Mouse (Mus musculus) midbrain, embryonic 14.5 days (tissue): ENCODE data around the gene Syngap1. TPM values are rescaled to one million over a fixed set of nuclear protein-coding genes. Genes with fewer than 3 reads are reported as not detected.

ENCODE experiments used
- ATAC-seq: fragments of 200-750 bp; cut with Nextera tagmentation; 2 replicates; pipeline ENCODE4 v1.8.0; 2017; ENCODE audit warnings: moderate number of reproducible peaks, moderate library complexity; ENCODE audit not compliant: low FRiP score, low TSS enrichment
- DNase-seq: peaks from one replicate; pipeline ENCODE4 v3.0.0-alpha.2; 2015
- H3K27ac ChIP-seq: fragments of 300-500 bp; sonication (generic); replicated peaks from 2 replicates; pipeline ENCODE4 v1.5.1; 2014; ENCODE audit warnings: mild to moderate bottlenecking, low read depth, low read length, moderate library complexity
- H3K27me3 ChIP-seq: fragments of 300-500 bp; sonication (generic); 2 replicates; pipeline ENCODE4 v1.6.1; 2014; ENCODE audit warnings: low read length, control low read depth, mixed read lengths; ENCODE audit not compliant: control insufficient read depth, insufficient read depth
- H3K36me3 ChIP-seq: fragments of 300-500 bp; sonication (generic); 2 replicates; pipeline ENCODE4 v1.6.1; 2014; ENCODE audit warnings: low read length, control low read depth; ENCODE audit not compliant: control insufficient read depth, insufficient read depth
- H3K4me1 ChIP-seq: fragments of 300-500 bp; sonication (generic); 2 replicates; pipeline ENCODE4 v1.6.1; 2014; ENCODE audit warnings: mild to moderate bottlenecking, antibody characterized with exemption, low read length, control low read depth; ENCODE audit not compliant: control insufficient read depth, insufficient read depth
- H3K4me2 ChIP-seq: fragments of 300-500 bp; sonication (generic); 2 replicates; pipeline ENCODE4 v1.6.1; 2014; ENCODE audit warnings: mild to moderate bottlenecking, low read length, moderate library complexity
- H3K4me3 ChIP-seq: fragments of 300-500 bp; sonication (generic); replicated peaks from 2 replicates; pipeline ENCODE4 v1.5.1; 2014; ENCODE audit warnings: low read depth, low read length
- H3K9ac ChIP-seq: fragments of 300-500 bp; sonication (generic); replicated peaks from 2 replicates; pipeline ENCODE4 v1.6.1; 2014; ENCODE audit warnings: mild to moderate bottlenecking, low read length, moderate library complexity
- H3K9me3 ChIP-seq: fragments of 300-500 bp; sonication (generic); 2 replicates; pipeline ENCODE4 v1.6.1; 2016; ENCODE audit warnings: low read length, control low read depth, mixed read lengths; ENCODE audit not compliant: control insufficient read depth
- WGBS: fragments of 180-500 bp; shearing (Covaris S2); extraction: QIAGEN DNeasy Blood & Tissue Kit; methylation state at CpG from one replicate; pipeline ENCODE4 v1.1.7; 2014; 5-methylcytosine and 5-hydroxymethylcytosine counted together
- polyA plus RNA-seq: library from polyadenylated mRNA; unstranded; fragments of >200 nt; fragmentation: Nextera tagmentation; extraction: Ambion mirVana; gene quantifications from 2 replicates; pipeline ENCODE4 v1.2.1, GENCODE M21; 2014

The Syngap1 gene
- polyA plus RNA-seq, 1 experiment from 2014 or later: 5.5 TPM

DNA sequence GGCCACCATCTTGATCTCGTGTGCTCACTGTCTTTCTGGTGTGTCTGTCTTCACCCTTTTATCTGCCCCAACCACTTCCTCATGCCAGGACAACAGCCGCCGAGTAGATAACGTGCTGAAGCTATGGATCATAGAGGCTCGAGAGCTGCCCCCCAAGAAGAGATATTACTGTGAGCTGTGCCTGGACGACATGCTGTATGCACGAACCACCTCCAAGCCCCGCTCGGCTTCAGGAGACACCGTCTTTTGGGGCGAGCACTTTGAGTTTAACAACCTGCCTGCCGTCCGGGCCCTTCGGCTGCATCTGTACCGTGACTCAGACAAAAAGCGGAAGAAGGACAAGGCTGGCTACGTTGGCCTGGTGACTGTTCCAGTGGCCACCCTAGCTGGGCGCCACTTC, 15.8 kb downstream of the Syngap1 start:
- no peaks in the 10 kb centered on the region for H3K27me3 ChIP-seq
- WGBS: 93% methylated on average over 18 of the region's 18 CpGs
- H3K4me3 ChIP-seq: no peak overlapping the region
- H3K27ac ChIP-seq: no peak overlapping the region
- no peak overlapping the region for H3K4me2 ChIP-seq
- no peaks in the 10 kb centered on the region for H3K9me3 ChIP-seq
- peaks cover 72% of the 10 kb centered on the region for H3K36me3 ChIP-seq
- H3K4me1 ChIP-seq: peaks cover 21% of the 10 kb centered on the region
- H3K9ac ChIP-seq: no peak overlapping the region
- ATAC-seq (no peak), DNase-seq (no peak)

DNA sequence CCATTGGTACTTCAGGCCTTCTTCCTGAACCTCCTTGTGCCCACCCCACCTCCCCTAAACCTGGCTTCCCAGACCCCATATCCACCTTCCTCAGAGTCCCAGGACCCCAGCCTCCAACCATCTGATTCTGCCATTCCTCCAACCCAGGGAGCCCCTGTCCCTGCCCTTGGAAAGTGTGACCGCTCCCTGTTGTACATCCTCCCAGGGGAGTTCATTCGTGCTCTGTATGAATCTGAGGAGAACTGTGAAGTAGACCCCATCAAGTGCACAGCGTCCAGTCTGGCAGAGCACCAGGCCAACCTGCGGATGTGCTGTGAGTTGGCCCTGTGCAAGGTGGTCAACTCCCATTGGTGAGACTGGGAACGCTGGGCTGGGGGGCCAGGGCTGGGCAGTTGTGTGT, 16.8 kb downstream of the Syngap1 start:
- WGBS: 97% methylated on average over 5 of the region's 5 CpGs
- Histone ChIP-seq H3K9me3 (no peaks in the 10 kb centered on the region), H3K36me3 (peaks cover 82% of the 10 kb centered on the region), H3K27ac (no peak overlapping the region), H3K27me3 (no peaks in the 10 kb centered on the region), H3K9ac (no peak overlapping the region), H3K4me2 (no peak overlapping the region), H3K4me1 (peaks cover 11% of the 10 kb centered on the region), H3K4me3 (no peak overlapping the region)
- DNase-seq (no peak), ATAC-seq (no peak)

DNA sequence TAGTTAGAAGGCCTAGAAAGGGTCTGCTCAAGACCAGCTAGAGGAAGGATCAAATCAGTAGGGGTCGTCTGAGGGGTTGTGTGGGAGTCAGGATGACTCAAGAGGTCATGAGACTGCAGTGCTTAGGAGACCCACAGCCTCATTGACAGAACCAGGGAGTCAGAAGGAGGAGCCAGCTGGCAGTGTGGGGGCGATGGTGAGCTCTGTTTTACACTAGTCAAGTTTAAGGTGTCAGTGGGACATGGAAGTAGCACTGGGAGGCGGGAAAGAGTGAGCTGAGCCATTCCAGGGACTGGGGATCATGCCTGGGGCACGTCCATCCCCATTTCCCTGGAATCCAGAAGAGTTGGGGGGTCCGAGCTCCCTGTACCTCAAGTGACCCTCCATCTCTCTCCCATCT, 17.8 kb downstream of the Syngap1 start:
- DNase-seq: no peak
- Histone ChIP-seq H3K27ac (no peak overlapping the region), H3K36me3 (peaks cover 89% of the 10 kb centered on the region), H3K27me3 (no peaks in the 10 kb centered on the region), H3K9me3 (no peaks in the 10 kb centered on the region), H3K4me1 (peaks cover 1% of the 10 kb centered on the region; the same call in 1 of the 2 replicates), H3K4me3 (no peak overlapping the region), H3K9ac (no peak overlapping the region), H3K4me2 (no peak overlapping the region)
- 68% methylated on average over 5 of the region's 5 CpGs for WGBS
- ATAC-seq: no peak

DNA sequence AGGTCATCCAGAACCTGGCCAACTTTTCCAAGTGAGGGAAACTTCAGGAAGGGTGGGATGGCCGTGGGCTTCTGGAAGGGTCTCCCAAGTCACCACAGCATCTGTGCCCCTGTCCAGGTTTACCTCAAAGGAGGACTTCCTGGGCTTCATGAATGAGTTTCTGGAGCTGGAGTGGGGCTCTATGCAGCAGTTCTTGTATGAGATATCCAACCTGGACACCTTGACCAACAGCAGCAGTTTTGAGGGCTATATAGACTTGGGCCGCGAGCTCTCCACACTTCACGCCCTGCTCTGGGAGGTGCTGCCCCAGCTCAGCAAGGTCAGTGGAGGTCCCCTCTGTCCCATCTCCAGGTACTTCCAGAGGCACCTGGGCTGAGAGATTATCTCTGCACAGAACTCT, 18.8 kb downstream of the Syngap1 start:
- H3K9me3 ChIP-seq: no peaks in the 10 kb centered on the region
- no peak overlapping the region for H3K4me3 ChIP-seq
- H3K4me1 ChIP-seq: no peaks in the 10 kb centered on the region
- ATAC-seq: no peak
- H3K36me3 ChIP-seq: peaks cover 97% of the 10 kb centered on the region
- no peak for DNase-seq
- no peak overlapping the region for H3K4me2 ChIP-seq
- 97% methylated on average over 4 of the region's 4 CpGs for WGBS
- no peak overlapping the region for H3K27ac ChIP-seq
- no peaks in the 10 kb centered on the region for H3K27me3 ChIP-seq
- no peak overlapping the region for H3K9ac ChIP-seq

- Histone ChIP-seq H3K27ac (no peak overlapping the region), H3K4me2 (no peak overlapping the region), H3K36me3 (peaks cover 97% of the 10 kb centered on the region), H3K4me1 (no peaks in the 10 kb centered on the region), H3K4me3 (no peak overlapping the region), H3K9ac (no peak overlapping the region), H3K9me3 (no peaks in the 10 kb centered on the region), H3K27me3 (no peaks in the 10 kb centered on the region)
- WGBS: 92% methylated on average over 21 of the region's 21 CpGs
- no peak for DNase-seq
- no peak for ATAC-seq
These were observed 20.7 kb downstream of the Syngap1 start for GRCm38 (mm10) chr17:26961572-26962240.

- DNase-seq: no peak
- Histone ChIP-seq H3K4me2 (no peak overlapping the region), H3K9ac (no peak overlapping the region), H3K4me3 (no peak overlapping the region), H3K27ac (no peak overlapping the region), H3K4me1 (0 out of 2 replicates have a peak, but pooled peaks cover 3% of the 10 kb centered on the region), H3K27me3 (no peaks in the 10 kb centered on the region), H3K36me3 (peaks cover 88% of the 10 kb centered on the region), H3K9me3 (no peaks in the 10 kb centered on the region)
- ATAC-seq: no peak
- WGBS: 91% methylated on average over 11 of the region's 11 CpGs
These were observed 25.9 kb downstream of the Syngap1 start for GRCm38 (mm10) chr17:26966993-26967392.

GRCm38 (mm10) chr17:26967477-26967876, 26.4 kb downstream of the Syngap1 start:
- H3K4me2 ChIP-seq: no peak overlapping the region
- 91% methylated on average over 6 of the region's 6 CpGs for WGBS
- H3K27ac ChIP-seq: no peak overlapping the region
- ATAC-seq (no peak), DNase-seq (no peak)
- no peaks in the 10 kb centered on the region for H3K27me3 ChIP-seq
- no peak overlapping the region for H3K4me3 ChIP-seq
- 0 out of 2 replicates have a peak, but pooled peaks cover 6% of the 10 kb centered on the region for H3K4me1 ChIP-seq
- peaks cover 83% of the 10 kb centered on the region for H3K36me3 ChIP-seq
- no peaks in the 10 kb centered on the region for H3K9me3 ChIP-seq
- no peak overlapping the region for H3K9ac ChIP-seq

DNA sequence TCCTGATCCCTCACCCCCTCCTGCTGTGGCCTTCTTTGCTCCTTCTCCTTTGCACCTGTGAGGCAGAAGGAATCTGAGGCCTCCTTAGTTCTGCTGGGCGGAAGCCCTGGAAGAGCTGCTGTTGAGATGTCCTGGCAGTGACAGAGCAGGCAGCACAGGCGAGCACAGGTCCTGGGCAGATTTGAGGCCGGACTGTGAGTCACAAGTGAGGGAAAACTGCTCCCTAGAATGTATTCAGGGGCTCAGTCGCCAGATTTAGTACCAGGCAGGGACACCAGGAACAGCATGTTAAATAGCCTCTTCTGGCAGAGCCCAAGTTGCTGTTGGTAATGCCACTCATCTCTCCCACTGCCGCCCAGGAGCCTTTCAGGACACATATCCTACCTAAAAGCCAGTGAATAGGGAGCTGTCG, 27.2 kb downstream of the Syngap1 start:
- 0 out of 2 replicates have a peak, but pooled peaks cover 6% of the 10 kb centered on the region for H3K4me1 ChIP-seq
- H3K4me3 ChIP-seq: no peak overlapping the region
- no peak overlapping the region for H3K4me2 ChIP-seq
- H3K9me3 ChIP-seq: no peaks in the 10 kb centered on the region
- no peak overlapping the region for H3K9ac ChIP-seq
- no peak overlapping the region for H3K27ac ChIP-seq
- peaks cover 75% of the 10 kb centered on the region for H3K36me3 ChIP-seq
- H3K27me3 ChIP-seq: no peaks in the 10 kb centered on the region
- no peak for ATAC-seq
- WGBS: 79% methylated on average over 6 of the region's 6 CpGs
- DNase-seq: no peak

GRCm38 (mm10) chr17:26969257-26969656, 28.2 kb downstream of the Syngap1 start:
- no peak for DNase-seq
- H3K27ac ChIP-seq: no peak overlapping the region
- H3K27me3 ChIP-seq: no peaks in the 10 kb centered on the region
- H3K9me3 ChIP-seq: no peaks in the 10 kb centered on the region
- H3K4me3 ChIP-seq: no peak overlapping the region
- no peak overlapping the region for H3K9ac ChIP-seq
- peaks cover 68% of the 10 kb centered on the region for H3K36me3 ChIP-seq
- 87% methylated on average over 6 of the region's 6 CpGs for WGBS
- no peak for ATAC-seq
- no peak overlapping the region for H3K4me2 ChIP-seq
- H3K4me1 ChIP-seq: peaks cover 14% of the 10 kb centered on the region
